Mouse (Mus musculus) megakaryocyte-erythroid progenitor cell, adult 5-6 weeks (primary cell): Measurements from ENCODE around the gene Clrn1. TPM values are rescaled to one million over a fixed set of nuclear protein-coding genes. Genes with fewer than 3 reads are reported as not detected.

Experiments used
- ATAC-seq: replicated peaks from 2 replicates; pipeline ENCODE4 v1.8.0; 2016; ENCODE audit warnings: mild to moderate bottlenecking, inconsistent platforms; ENCODE audit not compliant: severe bottlenecking, poor library complexity, low FRiP score, low TSS enrichment
- total RNA-seq, 2 experiments: library from RNA; stranded (forward) in 1 of 2; stranded (reverse) in 1 of 2; fragments of 200-1000, 215-1000 nt in 1 of 2; fragments of >200 nt in 1 of 2; fragmentation: Nextera tagmentation in 1 of 2; gene quantifications; 2 replicates each; pipeline ENCODE4 v1.2.3; 2014 to 2017

Clrn1 gene
- total RNA-seq, 2 experiments from 2014 or later, result not detected

DNA sequence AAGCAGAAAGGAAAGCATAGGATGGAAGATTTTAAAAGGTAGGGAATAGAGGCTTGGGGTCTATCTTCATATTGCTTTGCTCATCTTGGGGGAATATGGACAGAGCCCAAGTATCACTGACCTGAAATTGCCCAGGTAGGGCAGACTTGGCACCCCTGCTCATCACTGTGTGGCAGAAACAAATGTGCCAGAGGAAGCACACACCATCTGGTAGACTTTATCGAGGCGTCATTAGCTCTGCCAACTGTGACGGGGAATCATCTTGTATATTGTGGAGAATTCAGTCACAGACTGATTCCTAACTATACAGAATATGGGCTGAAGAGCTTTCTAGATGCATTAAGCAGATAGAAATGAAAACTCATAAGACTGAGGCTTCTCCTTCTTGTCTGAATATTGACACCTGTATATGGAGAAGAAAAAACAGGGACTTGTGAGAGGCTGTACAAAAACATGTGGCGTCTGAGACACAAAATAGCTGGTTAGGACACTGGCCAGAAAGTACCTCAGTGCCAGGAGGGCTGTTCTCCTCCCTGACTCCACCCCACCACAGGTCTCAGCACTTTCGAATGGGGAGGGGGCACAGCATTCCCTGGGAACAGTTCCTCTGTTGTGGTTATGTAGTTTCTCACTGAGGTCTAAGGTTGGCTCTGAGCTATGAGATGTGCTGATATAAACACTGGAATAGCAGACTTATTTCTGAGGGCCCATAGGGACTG lies 51.5 kb downstream of the Clrn1 start:
- ATAC-seq, result no peak

GRCm38 (mm10) chr3:58832888-58833287 lies 52.3 kb downstream of the Clrn1 start:
- no peak for ATAC-seq

DNA sequence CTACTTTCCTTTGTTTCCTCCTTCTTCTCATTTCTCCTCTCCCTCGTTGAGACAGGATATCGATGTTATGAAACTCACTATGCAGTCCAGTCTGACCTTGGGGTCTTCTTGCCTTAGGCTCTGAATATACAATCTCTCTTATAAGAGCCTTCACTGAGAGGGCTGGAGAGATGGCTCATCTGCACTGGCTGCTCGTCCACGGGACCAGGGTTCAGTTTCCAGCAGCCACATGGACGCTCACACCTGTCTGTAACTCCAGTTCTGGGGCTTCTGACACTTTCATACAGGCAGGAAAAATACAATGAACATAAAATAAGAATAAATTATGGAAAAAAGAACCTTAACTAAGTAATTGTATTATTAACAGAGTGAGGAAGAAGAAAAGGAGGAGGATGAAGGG lies 53.6 kb downstream of the Clrn1 start:
- ATAC-seq, result no peak

- no peak for ATAC-seq
Measured at GRCm38 (mm10) chr3:58829926-58830325, 55.2 kb downstream of the Clrn1 start.

DNA sequence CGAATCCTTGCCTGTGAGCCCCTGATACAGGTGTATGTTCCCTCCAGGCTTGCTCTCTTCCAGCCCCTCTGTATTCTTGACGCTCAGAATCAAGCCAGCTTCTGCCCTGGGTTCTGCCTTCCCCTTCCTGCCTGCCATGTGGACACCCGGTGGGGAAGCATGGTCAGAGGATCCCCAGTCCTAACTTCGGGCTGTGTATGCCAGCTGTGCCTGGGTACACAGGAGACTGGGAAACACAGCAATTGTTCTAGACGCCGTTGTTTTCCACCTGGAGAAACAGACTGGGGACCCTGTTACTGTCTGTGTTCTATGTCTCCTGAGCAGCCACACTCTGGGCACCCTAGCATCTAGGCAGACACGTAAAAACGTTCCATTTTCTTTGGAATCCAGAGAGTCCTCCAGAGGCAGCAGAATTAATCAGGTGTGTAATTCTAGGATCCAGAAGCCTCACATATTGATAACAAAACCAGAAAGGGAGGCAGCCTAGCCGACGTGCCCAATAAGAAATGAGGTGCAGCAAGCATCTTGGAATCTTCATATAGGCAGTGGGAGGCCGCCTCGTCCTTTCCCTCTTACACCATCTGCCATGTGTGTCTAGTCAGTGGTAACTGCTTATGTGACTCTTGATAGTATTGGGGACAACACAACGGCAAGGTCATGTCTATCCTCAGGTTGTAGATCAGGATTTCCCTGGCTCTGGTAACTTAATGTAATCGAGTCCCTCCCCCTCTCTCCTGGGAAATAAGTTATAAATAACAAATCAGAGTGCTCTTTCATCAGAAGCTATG lies 56.6 kb downstream of the Clrn1 start:
- ATAC-seq, result no peak

DNA sequence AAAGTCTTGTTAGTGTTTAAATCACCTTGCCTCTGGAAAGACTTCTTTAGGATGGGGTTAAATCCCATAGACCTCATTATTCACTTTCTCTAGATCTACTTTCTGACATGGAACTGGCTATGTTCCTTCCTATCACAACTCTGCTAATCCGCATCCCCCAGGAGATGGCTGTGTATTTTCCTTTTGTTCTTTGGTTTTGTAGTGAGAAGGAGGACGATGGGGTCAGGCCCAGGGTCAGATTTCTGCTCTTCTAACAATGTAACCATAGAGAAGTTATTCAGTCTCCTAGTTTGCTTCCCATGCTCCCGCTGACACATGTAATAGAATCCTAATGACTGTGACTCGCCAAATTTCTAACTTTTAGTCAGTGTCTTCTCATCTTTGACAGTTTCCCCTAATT lies 58.9 kb downstream of the Clrn1 start:
- no peak for ATAC-seq

DNA sequence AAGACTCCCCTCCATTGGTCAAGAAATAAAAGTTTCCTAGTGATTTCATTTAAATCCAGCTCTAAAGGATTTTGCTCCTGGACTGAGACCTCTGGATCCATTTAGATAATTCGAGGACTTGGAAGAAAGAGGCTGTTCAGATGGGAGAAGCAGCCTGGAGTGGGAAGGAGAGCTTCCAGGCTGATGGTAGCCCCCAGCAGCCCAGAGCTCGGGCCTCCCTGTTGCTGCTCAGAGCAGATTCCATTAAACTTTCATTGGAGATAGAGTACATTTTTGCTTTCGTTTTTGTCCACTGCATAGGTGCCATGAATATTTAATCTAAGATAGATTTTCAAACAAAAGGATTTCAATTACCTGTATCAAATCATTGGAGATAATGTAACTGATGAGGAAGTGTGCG lies 62.9 kb downstream of the Clrn1 start, which contains the start of gene Mindy4b-ps:
Mindy4b-ps (minus strand) TSS at position 101 of the 400 bp plus-strand sequence.
- ATAC-seq, result no peak

DNA sequence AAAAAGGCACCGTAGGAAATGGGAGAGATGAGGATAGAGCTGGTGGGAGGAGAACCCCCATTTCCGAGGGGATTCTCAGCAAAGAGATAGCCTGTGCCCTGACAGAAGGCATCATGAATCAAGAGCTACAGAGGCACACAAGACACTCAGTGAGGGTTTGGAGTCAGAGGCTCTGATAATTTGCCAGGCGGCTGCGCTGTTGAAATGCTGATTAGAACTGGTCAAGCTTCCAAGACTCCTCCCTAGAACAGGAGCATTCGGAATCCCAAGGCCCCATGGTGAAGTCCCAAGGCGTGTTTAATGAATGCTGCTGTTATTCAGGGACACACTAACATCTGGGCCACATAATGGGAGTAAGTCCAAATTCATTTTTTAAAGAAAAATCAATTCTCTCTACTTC lies 67.8 kb downstream of the Clrn1 start:
- no peak for ATAC-seq

- ATAC-seq, result no peak
Measured at GRCm38 (mm10) chr3:58814191-58814590, 70.9 kb downstream of the Clrn1 start.

DNA sequence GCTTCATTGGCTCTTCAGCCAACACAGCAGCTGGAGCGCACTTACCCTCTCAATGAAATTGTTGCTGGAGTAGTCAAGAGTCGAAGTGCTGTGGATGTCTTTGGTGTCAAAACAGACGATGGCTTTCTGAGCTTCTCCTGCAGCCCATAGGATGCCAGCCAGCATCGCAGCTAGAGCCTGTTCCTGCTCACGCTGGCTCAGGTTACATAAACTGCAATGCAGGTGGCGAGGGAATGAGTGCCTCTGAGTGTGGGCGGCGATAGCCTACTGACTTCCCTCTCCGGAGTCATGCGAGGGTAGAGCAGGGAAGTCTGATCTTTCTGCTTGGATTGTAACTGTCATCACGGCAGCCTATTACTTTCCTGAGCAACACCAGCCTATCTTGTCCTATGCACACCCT lies 74.8 kb downstream of the Clrn1 start:
- no peak for ATAC-seq

DNA sequence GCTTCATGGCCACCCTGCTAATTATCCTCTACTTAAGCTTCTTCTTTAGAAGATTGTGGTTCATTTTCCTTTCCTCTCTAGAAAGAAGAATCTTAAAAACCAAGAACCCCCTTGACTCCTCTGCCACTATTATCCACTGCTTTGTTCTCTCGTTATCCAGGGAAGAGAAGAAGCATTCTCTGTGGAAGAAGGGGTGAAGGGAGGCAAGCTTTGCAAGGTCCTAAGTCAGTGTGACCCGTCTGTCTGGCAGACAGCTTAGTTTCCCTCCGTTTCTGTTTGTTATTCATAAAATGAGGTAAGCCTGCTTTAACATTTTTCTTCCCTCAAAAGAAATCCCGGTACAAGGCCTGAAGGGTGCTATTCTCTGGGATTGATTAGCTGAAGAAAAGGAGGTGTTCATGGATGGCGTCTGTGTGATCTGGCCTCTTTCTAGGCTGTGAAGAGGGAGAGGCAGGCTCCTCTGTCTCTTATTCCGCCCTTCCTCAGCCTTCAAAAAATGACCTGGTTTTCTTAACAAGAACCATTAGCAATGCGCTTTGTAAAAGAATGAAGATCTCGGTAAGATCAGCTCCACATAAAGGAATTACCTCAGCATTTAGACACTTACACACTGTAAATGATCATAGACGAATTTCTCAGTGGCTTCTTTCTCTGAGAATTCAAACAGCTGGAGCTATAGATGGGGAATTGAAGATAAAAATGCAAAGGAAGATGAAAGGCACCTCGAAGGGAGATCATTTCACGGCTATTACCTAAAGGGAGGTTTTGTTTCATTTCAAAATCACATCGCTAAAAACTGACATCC lies 75.8 kb downstream of the Clrn1 start:
- ATAC-seq, result no peak

- no peak for ATAC-seq
Measured at GRCm38 (mm10) chr3:58808636-58809035, 76.5 kb downstream of the Clrn1 start.

- no peak for ATAC-seq
Measured at GRCm38 (mm10) chr3:58804745-58805144, 80.4 kb downstream of the Clrn1 start.

DNA sequence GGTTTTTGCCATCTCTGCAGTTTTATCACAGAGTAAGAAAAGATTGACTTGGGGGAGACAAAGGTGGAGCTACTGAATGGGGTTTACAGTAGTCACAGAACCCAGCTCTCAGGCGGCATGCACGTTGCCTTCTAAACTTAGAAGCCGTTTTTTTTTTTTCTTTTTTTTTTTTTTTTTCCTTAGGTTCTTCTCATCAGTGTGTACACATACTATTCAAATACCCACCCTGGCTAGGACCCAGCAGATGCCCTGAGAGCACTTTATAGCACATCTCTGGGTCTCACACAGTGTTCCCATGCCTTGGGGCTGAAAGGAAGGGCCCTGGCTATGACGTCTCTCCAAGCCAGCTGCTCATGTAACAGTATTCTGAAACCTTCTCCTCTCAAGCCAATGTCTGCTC lies 86.5 kb downstream of the Clrn1 start:
- ATAC-seq, result no peak

DNA sequence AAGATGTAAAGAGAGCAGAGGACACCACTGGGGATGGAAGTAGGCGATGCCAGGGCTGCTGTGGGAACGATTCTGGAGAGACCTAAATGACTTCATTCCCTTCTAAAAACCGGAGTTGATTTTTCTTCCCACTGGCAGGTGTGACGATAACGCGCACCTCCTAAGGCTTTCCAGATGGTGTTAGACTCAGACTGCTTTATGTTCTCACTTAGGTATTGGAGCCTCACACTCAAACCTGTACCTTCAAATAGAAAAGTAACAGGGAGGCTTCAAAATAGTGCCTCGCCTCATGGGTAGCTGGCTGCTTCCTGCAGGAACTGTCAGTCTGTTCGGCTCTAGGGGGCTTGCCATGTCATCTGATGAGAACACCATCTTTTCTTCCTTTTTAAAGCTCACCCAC lies 86.9 kb downstream of the Clrn1 start:
- no peak for ATAC-seq

Other genes with a start within 250 kb of the Clrn1 start
- not detected in 2 replicates for gene Erich6, start 248.1 kb downstream of the Clrn1 start, total RNA-seq (2014; fragmentation: Nextera tagmentation)
- not detected in 2 replicates for gene Erich6, start 248.1 kb downstream of the Clrn1 start, total RNA-seq (2017)
- gene Siah2, start 192.9 kb downstream of the Clrn1 start, total RNA-seq (2014; fragmentation: Nextera tagmentation), result 6.0 and 14.6 TPM in 2 replicates
- 11.6 and 14.9 TPM in 2 replicates for gene Siah2, start 192.9 kb downstream of the Clrn1 start, total RNA-seq (2017)
- gene Mindy4b-ps, start 63.0 kb downstream of the Clrn1 start, total RNA-seq (2014; fragmentation: Nextera tagmentation), result not detected in 2 replicates
- not detected in 2 replicates for gene Mindy4b-ps, start 63.0 kb downstream of the Clrn1 start, total RNA-seq (2017)
- gene Med12l, start 120.5 kb upstream of the Clrn1 start, total RNA-seq (2014; fragmentation: Nextera tagmentation), result 3.5 and 8.4 TPM in 2 replicates
- gene Med12l, start 120.5 kb upstream of the Clrn1 start, total RNA-seq (2017), result 4.5 and 5.4 TPM in 2 replicates
- gene Gpr171, start 216.5 kb upstream of the Clrn1 start, total RNA-seq (2014; fragmentation: Nextera tagmentation), result 0.83 and 2.6 TPM in 2 replicates
- gene Gpr171, start 216.5 kb upstream of the Clrn1 start, total RNA-seq (2017), result 3.4 and 7.8 TPM in 2 replicates